Mouse (Mus musculus) megakaryocyte, embryonic 14.5 days (primary cell): Measurements from ENCODE around the gene Abhd6.

Source experiments
- FLI1 ChIP-seq: IDR thresholded peaks from 2 replicates; pipeline ENCODE4 v1.6.1; 2012; ENCODE audit warnings: low read length, inconsistent platforms, mixed read lengths
- GATA1 ChIP-seq: IDR thresholded peaks from 3 replicates; pipeline ENCODE4 v1.6.1; 2012; ENCODE audit warnings: mixed read lengths, low read length, inconsistent platforms, borderline replicate concordance

GRCm38 (mm10) chr14:8016276-8016675 lies 13.6 kb downstream of the Abhd6 start:
- no peak for TF ChIP-seq GATA1
- no peak for TF ChIP-seq FLI1
